Mouse (Mus musculus): ENCODE measurements around the gene Colca2. TPM values are rescaled to one million over a fixed set of nuclear protein-coding genes. Genes with fewer than 3 reads are reported as not detected.

The Colca2 gene
- polyA plus RNA-seq, 1 experiment from 2014 or later, result 8.3 TPM

DNA sequence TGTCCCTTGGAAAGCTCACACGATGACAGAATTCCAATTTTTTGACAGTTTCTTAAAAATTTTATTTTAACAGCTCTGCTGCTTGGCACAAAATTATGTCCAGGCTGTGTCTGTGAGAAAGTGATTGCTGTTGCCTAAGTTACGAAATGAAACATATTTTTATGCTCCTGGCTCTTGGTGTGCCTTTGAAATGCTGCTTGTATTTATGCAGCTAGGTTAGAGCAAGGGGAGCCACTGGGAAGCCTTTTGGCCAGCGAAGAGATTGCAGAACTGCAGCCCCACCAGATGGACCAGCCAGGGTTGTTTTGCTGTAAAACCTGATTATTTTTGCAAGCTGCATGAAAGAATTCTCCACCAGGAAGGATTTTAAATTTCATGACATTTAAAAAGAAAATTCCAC lies 26.8 kb upstream of the Colca2 start:
- ATAC-seq, result no peak
- DNase-seq (ENCODE audit: low spot score), result peak; percentile 11
- Histone ChIP-seq H3K9me3 (ENCODE audit: low read length) (no peaks in the 10 kb centered on the region), H3K9ac (replicated peaks; ENCODE audit: low read depth) (no peak overlapping the region), H3K27me3 (replicated peaks; ENCODE audit: insufficient read depth, low read length) (no peaks in the 10 kb centered on the region), H3K27ac (ENCODE audit: low read length) (no peak overlapping the region), H3K4me1 (ENCODE audit: insufficient read depth, low read depth, low read length) (no peaks in the 10 kb centered on the region), H3K4me2 (replicated peaks; ENCODE audit: low read depth, low read length) (no peak overlapping the region), H3K36me3 (ENCODE audit: insufficient read depth, low read length) (no peaks in the 10 kb centered on the region), H3K4me3 (ENCODE audit: low read depth, low read length) (no peak overlapping the region)
- TF ChIP-seq EP300 (IDR thresholded peaks at IDR 0.05), result no peak
- TF ChIP-seq CTCF (IDR thresholded peaks at IDR 0.05), result no peak
- WGBS, result 60% methylated on average over 3 of the region's 3 CpGs

DNA sequence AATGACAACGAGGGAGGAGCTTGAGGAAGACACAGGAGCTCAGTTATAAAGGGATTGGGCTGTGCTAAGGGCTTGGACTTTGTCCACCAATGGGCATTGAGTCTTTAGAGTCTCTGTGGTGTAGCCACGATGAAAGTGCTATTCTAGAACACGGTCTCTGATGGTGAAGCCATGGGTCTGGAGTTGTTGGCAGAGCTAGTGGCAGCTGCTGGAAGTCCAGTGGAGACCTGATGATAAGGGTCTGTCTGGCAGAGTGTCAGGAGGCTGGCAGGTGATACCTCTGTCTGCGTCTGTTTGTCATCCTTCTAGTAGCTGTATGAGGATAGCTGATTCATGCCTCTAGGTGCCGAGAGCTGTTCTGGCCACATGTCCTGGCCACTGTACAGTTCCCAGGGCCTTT lies 25.6 kb upstream of the Colca2 start:
- no peaks in the 10 kb centered on the region for H3K9me3 ChIP-seq (ENCODE audit: low read length)
- TF ChIP-seq EP300 (IDR thresholded peaks at IDR 0.05), result no peak
- TF ChIP-seq CTCF (IDR thresholded peaks at IDR 0.05), result no peak
- DNase-seq (ENCODE audit: low spot score) (no peak), ATAC-seq (no peak)
- H3K4me2 ChIP-seq (replicated peaks; ENCODE audit: low read depth, low read length), result no peak overlapping the region
- no peak overlapping the region for H3K9ac ChIP-seq (replicated peaks; ENCODE audit: low read depth)
- WGBS, result 62% methylated on average over 5 of the region's 5 CpGs
- H3K4me3 ChIP-seq (ENCODE audit: low read depth, low read length), result no peak overlapping the region
- no peaks in the 10 kb centered on the region for H3K36me3 ChIP-seq (ENCODE audit: insufficient read depth, low read length)
- H3K27me3 ChIP-seq (replicated peaks; ENCODE audit: insufficient read depth, low read length), result no peaks in the 10 kb centered on the region
- H3K4me1 ChIP-seq (ENCODE audit: insufficient read depth, low read depth, low read length), result no peaks in the 10 kb centered on the region
- no peak overlapping the region for H3K27ac ChIP-seq (ENCODE audit: low read length)

DNA sequence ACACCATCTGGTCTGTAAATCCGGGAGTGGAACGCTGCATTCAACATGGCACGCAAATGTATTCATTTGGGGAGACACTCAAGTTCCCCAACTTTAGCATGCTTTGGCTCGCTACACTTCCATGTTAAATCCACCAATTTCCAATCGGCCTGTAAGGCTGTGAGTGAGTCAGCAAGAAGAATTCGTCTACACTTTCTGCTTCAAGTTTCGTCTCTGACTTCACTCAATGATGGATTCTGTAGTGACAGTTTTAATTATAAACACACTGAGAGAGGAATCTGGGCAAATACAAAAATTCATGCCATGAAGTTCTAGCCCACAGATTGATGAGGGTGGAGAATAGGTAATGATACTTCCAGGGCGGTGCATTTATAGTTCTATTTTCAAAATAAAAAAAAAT lies 15.2 kb upstream of the Colca2 start:
- no peaks in the 10 kb centered on the region for H3K4me1 ChIP-seq (ENCODE audit: insufficient read depth, low read depth, low read length)
- DNase-seq (ENCODE audit: low spot score) (no peak), ATAC-seq (no peak)
- H3K27me3 ChIP-seq (replicated peaks; ENCODE audit: insufficient read depth, low read length), result no peaks in the 10 kb centered on the region
- no peak overlapping the region for H3K4me3 ChIP-seq (ENCODE audit: low read depth, low read length)
- TF ChIP-seq EP300 (IDR thresholded peaks at IDR 0.05), result no peak
- no peak for TF ChIP-seq CTCF (IDR thresholded peaks at IDR 0.05)
- H3K36me3 ChIP-seq (ENCODE audit: insufficient read depth, low read length), result no peaks in the 10 kb centered on the region
- WGBS, result 68% methylated on average over 8 of the region's 8 CpGs
- H3K9ac ChIP-seq (replicated peaks; ENCODE audit: low read depth), result no peak overlapping the region
- no peaks in the 10 kb centered on the region for H3K9me3 ChIP-seq (ENCODE audit: low read length)
- no peak overlapping the region for H3K4me2 ChIP-seq (replicated peaks; ENCODE audit: low read depth, low read length)
- no peak overlapping the region for H3K27ac ChIP-seq (ENCODE audit: low read length)

DNA sequence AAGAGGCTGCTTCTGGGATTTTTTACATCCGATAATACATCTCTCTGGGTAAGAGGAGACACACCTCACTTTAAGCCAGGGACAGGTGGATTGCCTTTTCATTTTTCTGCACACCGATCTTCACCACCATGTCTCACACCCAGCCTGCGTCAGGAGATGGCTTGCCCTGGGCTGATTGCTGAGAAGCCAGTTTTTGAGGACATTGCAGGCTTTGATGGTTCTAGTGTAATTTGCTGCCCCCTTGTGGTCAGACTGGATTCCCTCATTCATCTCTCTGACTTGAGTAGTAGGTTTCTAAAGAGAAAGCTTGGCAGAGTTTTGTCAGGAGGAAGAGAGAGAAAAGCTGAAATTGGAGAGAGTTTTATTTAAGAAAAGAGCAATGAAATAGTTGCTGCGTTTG lies 14.3 kb upstream of the Colca2 start:
- no peaks in the 10 kb centered on the region for H3K27me3 ChIP-seq (replicated peaks; ENCODE audit: insufficient read depth, low read length)
- H3K9me3 ChIP-seq (ENCODE audit: low read length), result no peaks in the 10 kb centered on the region
- TF ChIP-seq EP300 (IDR thresholded peaks at IDR 0.05) (no peak), CTCF (IDR thresholded peaks at IDR 0.05) (peak; percentile 93)
- ATAC-seq, result peak; percentile 73
- H3K4me2 ChIP-seq (replicated peaks; ENCODE audit: low read depth, low read length), result no peak overlapping the region
- no peak overlapping the region for H3K27ac ChIP-seq (ENCODE audit: low read length)
- no peak overlapping the region for H3K4me3 ChIP-seq (ENCODE audit: low read depth, low read length)
- H3K4me1 ChIP-seq (ENCODE audit: insufficient read depth, low read depth, low read length), result no peaks in the 10 kb centered on the region
- WGBS, result 34% methylated on average over 4 of the region's 4 CpGs
- peak; percentile 92 for DNase-seq (ENCODE audit: low spot score)
- no peak overlapping the region for H3K9ac ChIP-seq (replicated peaks; ENCODE audit: low read depth)
- no peaks in the 10 kb centered on the region for H3K36me3 ChIP-seq (ENCODE audit: insufficient read depth, low read length)

DNA sequence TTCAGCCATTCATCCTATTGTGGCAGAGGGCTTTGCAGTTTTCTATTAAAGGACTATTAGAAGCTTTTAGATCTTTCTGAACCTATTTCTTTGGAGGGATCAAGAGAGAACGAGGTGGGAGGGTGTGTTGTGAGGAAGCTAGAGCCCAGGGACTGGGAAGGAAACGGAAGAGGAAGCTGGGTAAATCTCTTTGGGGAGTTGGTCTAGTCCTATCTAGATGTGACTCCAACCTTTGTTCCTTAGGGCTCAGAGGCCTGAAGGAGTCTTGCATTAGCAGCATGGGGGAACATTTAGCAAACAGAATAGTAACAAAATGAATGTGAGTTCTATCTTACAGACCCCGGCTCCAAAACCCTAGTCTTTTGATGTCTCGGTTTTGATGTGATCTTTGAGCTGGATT lies 12.6 kb upstream of the Colca2 start:
- ATAC-seq (no peak), DNase-seq (ENCODE audit: low spot score) (no peak)
- Histone ChIP-seq H3K36me3 (ENCODE audit: insufficient read depth, low read length) (no peaks in the 10 kb centered on the region), H3K4me3 (ENCODE audit: low read depth, low read length) (no peak overlapping the region), H3K4me2 (replicated peaks; ENCODE audit: low read depth, low read length) (no peak overlapping the region), H3K27ac (ENCODE audit: low read length) (no peak overlapping the region), H3K4me1 (ENCODE audit: insufficient read depth, low read depth, low read length) (peaks cover 4% of the 10 kb centered on the region; the same call in 1 of the 2 replicates), H3K9me3 (ENCODE audit: low read length) (no peaks in the 10 kb centered on the region), H3K9ac (replicated peaks; ENCODE audit: low read depth) (no peak overlapping the region), H3K27me3 (replicated peaks; ENCODE audit: insufficient read depth, low read length) (no peaks in the 10 kb centered on the region)
- 80% methylated on average over 4 of the region's 4 CpGs for WGBS
- no peak for TF ChIP-seq EP300 (IDR thresholded peaks at IDR 0.05)

DNA sequence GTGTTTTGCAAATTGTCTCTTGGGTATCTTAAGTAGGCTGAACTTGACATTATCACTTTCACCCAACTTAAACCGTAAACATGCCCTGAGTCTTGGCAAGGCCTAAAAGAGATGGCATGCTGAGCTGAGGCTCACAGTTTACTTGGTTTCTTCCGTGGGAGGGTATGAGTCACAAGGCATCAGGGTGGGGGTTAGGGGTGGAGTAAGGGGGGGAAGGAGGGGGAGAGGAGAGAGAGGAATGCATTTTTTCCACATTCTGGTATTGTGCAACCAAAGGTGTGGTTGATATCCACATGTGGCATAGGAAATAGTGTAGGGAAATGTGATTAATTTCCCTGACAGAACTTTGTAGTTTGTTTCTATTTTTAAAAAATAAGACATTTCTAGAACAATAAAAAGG lies 7.7 kb upstream of the Colca2 start:
- no peak overlapping the region for H3K27ac ChIP-seq (ENCODE audit: low read length)
- H3K36me3 ChIP-seq (ENCODE audit: insufficient read depth, low read length), result no peaks in the 10 kb centered on the region
- no peaks in the 10 kb centered on the region for H3K9me3 ChIP-seq (ENCODE audit: low read length)
- H3K4me2 ChIP-seq (replicated peaks; ENCODE audit: low read depth, low read length), result no peak overlapping the region
- H3K4me1 ChIP-seq (ENCODE audit: insufficient read depth, low read depth, low read length), result peaks cover 4% of the 10 kb centered on the region; the same call in 1 of the 2 replicates
- TF ChIP-seq EP300 (IDR thresholded peaks at IDR 0.05) (no peak; the same call in 1 of the 2 replicates), CTCF (IDR thresholded peaks at IDR 0.05) (no peak)
- no peak overlapping the region for H3K9ac ChIP-seq (replicated peaks; ENCODE audit: low read depth)
- peak; percentile 83 for DNase-seq (ENCODE audit: low spot score)
- 5% methylated on average over 2 of the region's 2 CpGs for WGBS
- ATAC-seq, result peak; percentile 94
- no peak overlapping the region for H3K4me3 ChIP-seq (ENCODE audit: low read depth, low read length)
- no peaks in the 10 kb centered on the region for H3K27me3 ChIP-seq (replicated peaks; ENCODE audit: insufficient read depth, low read length)
